Mouse (Mus musculus) kidney, postnatal 0 days (tissue): ENCODE measurements around the gene Ift22. TPM values are rescaled to one million over a fixed set of nuclear protein-coding genes. Genes with fewer than 3 reads are reported as not detected.

Experiments
- ATAC-seq: fragments of 200-750 bp; cut with Nextera tagmentation; replicated peaks from 2 replicates; pipeline ENCODE4 v1.8.0; 2017; ENCODE audit warnings: low read depth, moderate number of reproducible peaks, moderate TSS enrichment, moderate library complexity; ENCODE audit not compliant: low FRiP score
- DNase-seq: peaks from one replicate; pipeline ENCODE4 v3.0.0-alpha.2; 2016; ENCODE audit warnings: low spot score
- H3K27ac ChIP-seq: fragments of 300-500 bp; sonication (generic); 2 replicates; pipeline ENCODE4 v1.5.1; 2014; ENCODE audit warnings: mild to moderate bottlenecking
- H3K27me3 ChIP-seq: fragments of 300-500 bp; sonication (generic); 2 replicates; pipeline ENCODE4 v1.6.1; 2014; ENCODE audit warnings: low read length, mixed read lengths; ENCODE audit not compliant: insufficient read depth
- H3K36me3 ChIP-seq: fragments of 300-500 bp; sonication (generic); 2 replicates; pipeline ENCODE4 v1.6.1; 2014; ENCODE audit warnings: low read length, mixed read lengths; ENCODE audit not compliant: insufficient read depth
- H3K4me1 ChIP-seq: fragments of 300-500 bp; sonication (generic); replicated peaks from 2 replicates; pipeline ENCODE4 v1.6.1; 2014; ENCODE audit warnings: antibody characterized with exemption, low read length, mixed read lengths; ENCODE audit not compliant: insufficient read depth
- H3K4me2 ChIP-seq: fragments of 300-500 bp; sonication (generic); 2 replicates; pipeline ENCODE4 v1.6.1; 2014; ENCODE audit warnings: mild to moderate bottlenecking, low read length, moderate library complexity, mixed read lengths
- H3K4me3 ChIP-seq: fragments of 300-500 bp; sonication (generic); replicated peaks from 2 replicates; pipeline ENCODE4 v1.5.1; 2014; ENCODE audit warnings: low read depth, low read length
- H3K9ac ChIP-seq: fragments of 300-500 bp; sonication (generic); 2 replicates; pipeline ENCODE4 v1.6.1; 2014; ENCODE audit warnings: low read depth, low read length
- H3K9me3 ChIP-seq: fragments of 300-500 bp; sonication (generic); replicated peaks from 2 replicates; pipeline ENCODE4 v1.6.1; 2016; ENCODE audit warnings: low read length, inconsistent platforms, mixed read lengths
- CTCF ChIP-seq: IDR thresholded peaks from 2 replicates; pipeline ENCODE4 v1.5.1; 2016; ENCODE audit warnings: antibody characterized with exemption, low read depth, mild to moderate bottlenecking, moderate library complexity
- WGBS: fragments of 180-500 bp; shearing (Covaris S2); extraction: QIAGEN DNeasy Blood & Tissue Kit; methylation state at CpG from one replicate; pipeline ENCODE4 v1.1.7; 2014; 5-methylcytosine and 5-hydroxymethylcytosine counted together
- polyA plus RNA-seq: library from polyadenylated mRNA; unstranded; fragments of >200 nt; fragmentation: Nextera tagmentation; extraction: Ambion mirVana; gene quantifications from 2 replicates; pipeline ENCODE4 v1.2.1, GENCODE M21; 2015

Gene Ift22
- polyA plus RNA-seq, 1 experiment from 2014 or later: 75.8 TPM

GRCm38 (mm10) chr5:136922830-136923229, 14.9 kb downstream of the Ift22 start:
- no peak overlapping the region for H3K9ac ChIP-seq
- H3K4me1 ChIP-seq: no peaks in the 10 kb centered on the region
- ATAC-seq (no peak), DNase-seq (no peak)
- no peak overlapping the region for H3K4me3 ChIP-seq
- H3K27ac ChIP-seq: no peak overlapping the region
- no peaks in the 10 kb centered on the region for H3K27me3 ChIP-seq
- no peaks in the 10 kb centered on the region for H3K9me3 ChIP-seq
- no peaks in the 10 kb centered on the region; the same call in 1 of the 2 replicates for H3K36me3 ChIP-seq
- no peak for TF ChIP-seq CTCF
- H3K4me2 ChIP-seq: no peak overlapping the region
- 81% methylated on average over 9 of the region's 9 CpGs for WGBS

GRCm38 (mm10) chr5:136923751-136924478, 16.0 kb downstream of the Ift22 start:
- ATAC-seq: no peak
- Histone ChIP-seq H3K9ac (no peak overlapping the region), H3K27ac (no peak overlapping the region), H3K36me3 (no peaks in the 10 kb centered on the region; the same call in 1 of the 2 replicates), H3K4me2 (no peak overlapping the region), H3K4me1 (no peaks in the 10 kb centered on the region), H3K9me3 (no peaks in the 10 kb centered on the region), H3K27me3 (no peaks in the 10 kb centered on the region), H3K4me3 (no peak overlapping the region)
- 70% methylated on average over 7 of the region's 7 CpGs for WGBS
- no peak for DNase-seq
- no peak for TF ChIP-seq CTCF

DNA sequence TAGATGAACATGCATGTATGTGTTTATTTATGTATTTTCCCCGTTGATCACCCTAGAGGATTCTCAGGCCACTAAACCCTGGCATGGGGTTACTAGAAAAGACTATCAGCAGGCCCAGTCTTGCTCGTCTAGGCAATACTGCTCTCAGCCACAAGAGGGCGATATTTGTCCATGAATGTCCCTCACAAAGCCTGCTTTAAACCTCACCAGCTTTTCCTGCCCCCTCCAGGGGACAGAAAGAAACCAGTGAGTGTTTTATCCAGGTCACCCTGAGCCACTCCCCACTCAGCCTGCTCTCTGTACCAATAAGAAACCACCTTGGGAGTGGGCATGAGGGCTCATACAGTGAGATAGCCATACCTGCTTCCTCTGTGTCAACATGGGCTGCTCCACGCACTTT, 21.1 kb downstream of the Ift22 start:
- WGBS: 20% methylated on average over 4 of the region's 4 CpGs
- H3K9ac ChIP-seq: no peak overlapping the region
- no peak overlapping the region for H3K27ac ChIP-seq
- H3K4me1 ChIP-seq: no peaks in the 10 kb centered on the region
- H3K27me3 ChIP-seq: no peaks in the 10 kb centered on the region
- DNase-seq: peak; percentile 91
- no peaks in the 10 kb centered on the region for H3K9me3 ChIP-seq
- H3K36me3 ChIP-seq: no peaks in the 10 kb centered on the region; the same call in 1 of the 2 replicates
- ATAC-seq: peak; percentile 82
- no peak overlapping the region for H3K4me2 ChIP-seq
- H3K4me3 ChIP-seq: no peak overlapping the region
- TF ChIP-seq CTCF: peak; percentile 98

- Histone ChIP-seq H3K4me1 (no peaks in the 10 kb centered on the region), H3K27ac (no peak overlapping the region), H3K27me3 (no peaks in the 10 kb centered on the region), H3K4me2 (no peak overlapping the region), H3K9me3 (no peaks in the 10 kb centered on the region), H3K4me3 (no peak overlapping the region), H3K9ac (no peak overlapping the region), H3K36me3 (no peaks in the 10 kb centered on the region)
- no peak for TF ChIP-seq CTCF
- no peak for DNase-seq
- 76% methylated on average over 14 of the region's 14 CpGs for WGBS
- ATAC-seq: no peak
These were observed 23.9 kb downstream of the Ift22 start for GRCm38 (mm10) chr5:136931896-136932295.

DNA sequence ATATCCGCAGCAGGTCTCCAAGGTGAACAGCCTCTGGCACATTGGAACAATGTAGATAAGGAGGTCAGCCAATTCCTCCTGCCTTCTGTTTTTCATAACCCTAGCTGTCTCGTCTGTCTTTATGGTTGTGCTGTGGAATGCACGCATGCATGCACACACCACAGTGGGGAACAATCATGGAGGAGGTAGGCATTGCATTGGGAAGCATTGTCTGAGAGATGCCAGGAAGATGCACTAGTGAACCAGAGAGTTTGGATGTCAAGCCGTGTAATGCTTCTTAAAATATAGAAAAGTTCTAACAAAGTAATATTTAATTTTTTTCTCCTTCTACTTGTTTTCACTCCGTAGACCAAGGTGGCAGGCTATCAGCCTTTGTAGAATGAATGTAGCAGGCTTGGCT, 25.0 kb downstream of the Ift22 start:
- 87% methylated on average over 5 of the region's 5 CpGs for WGBS
- Histone ChIP-seq H3K36me3 (no peaks in the 10 kb centered on the region), H3K4me2 (no peak overlapping the region), H3K4me1 (no peaks in the 10 kb centered on the region), H3K9ac (no peak overlapping the region), H3K27me3 (no peaks in the 10 kb centered on the region), H3K4me3 (no peak overlapping the region), H3K9me3 (no peaks in the 10 kb centered on the region), H3K27ac (no peak overlapping the region)
- no peak for TF ChIP-seq CTCF
- DNase-seq (no peak), ATAC-seq (no peak)

DNA sequence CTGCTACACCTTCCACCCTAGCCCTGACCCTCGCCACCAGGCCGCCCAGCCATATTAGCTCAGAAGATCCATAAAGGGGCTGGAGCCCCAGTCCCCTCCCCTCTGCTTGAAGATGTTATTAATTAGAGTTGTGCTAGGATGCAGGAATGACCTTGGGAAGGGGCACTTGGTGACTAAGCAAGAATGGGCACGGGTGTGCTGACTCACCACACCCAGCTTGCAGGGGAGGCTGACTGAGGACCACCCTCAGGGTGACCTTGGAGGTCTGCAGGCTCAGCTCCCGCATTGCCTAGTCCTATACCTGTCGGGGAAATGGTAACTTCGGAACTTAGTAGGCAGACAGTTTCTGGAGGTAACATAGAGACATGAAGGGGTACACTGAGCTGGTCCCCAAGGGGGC, 26.0 kb downstream of the Ift22 start:
- no peak overlapping the region for H3K27ac ChIP-seq
- WGBS: 92% methylated on average over 6 of the region's 6 CpGs
- TF ChIP-seq CTCF: no peak
- DNase-seq: no peak
- ATAC-seq: no peak
- no peaks in the 10 kb centered on the region for H3K27me3 ChIP-seq
- H3K4me3 ChIP-seq: no peak overlapping the region
- H3K9ac ChIP-seq: no peak overlapping the region
- no peaks in the 10 kb centered on the region for H3K9me3 ChIP-seq
- no peak overlapping the region for H3K4me2 ChIP-seq
- H3K36me3 ChIP-seq: no peaks in the 10 kb centered on the region
- H3K4me1 ChIP-seq: no peaks in the 10 kb centered on the region
